Mouse (Mus musculus) spleen, adult 2 months (tissue): ENCODE measurements at regions not wholly inside any gene's neighbourhood (a gene's known extent, or its start where the extent isn't known, plus 50 kb on each side); places are given as distances from the start of the nearest gene placed in this dataset.

Experiments used
- CTCF ChIP-seq: fragments of 200-500 bp; IDR thresholded peaks from 2 replicates; pipeline ENCODE4 v1.5.1; 2011; ENCODE audit warnings: mild to moderate bottlenecking, inconsistent platforms; ENCODE audit not compliant: insufficient read depth, insufficient read length, insufficient replicate concordance; ENCODE audit errors: extremely low read depth
- POLR2A ChIP-seq: fragments of 200-500 bp; IDR thresholded peaks from 2 replicates; pipeline ENCODE4 v1.6.1; 2011; ENCODE audit warnings: low read depth, low read length, inconsistent platforms

- TF ChIP-seq CTCF (no peak), POLR2A (no peak)
Measured at GRCm38 (mm10) chr13:107539326-107539725, 504.9 kb upstream of the Smim15 start.
